Mouse (Mus musculus) heart, postnatal 4 days (tissue): ENCODE data around the gene Ncoa5. TPM values are rescaled to one million over a fixed set of nuclear protein-coding genes. Genes with fewer than 3 reads are reported as not detected.
A peak's percentile ranks its signal among the peaks of the same experiment; 100 is the strongest.

ENCODE experiments used
- DNase-seq: peaks from one replicate; pipeline ENCODE4 v3.0.0; 2021
- total RNA-seq, 2 experiments: library from RNA; stranded (reverse); gene quantifications; 2 replicates each; pipeline ENCODE4 v1.2.3; 2021

The Ncoa5 gene
- total RNA-seq, 2 experiments from 2014 or later, result 29.1 to 30.2 TPM

DNA sequence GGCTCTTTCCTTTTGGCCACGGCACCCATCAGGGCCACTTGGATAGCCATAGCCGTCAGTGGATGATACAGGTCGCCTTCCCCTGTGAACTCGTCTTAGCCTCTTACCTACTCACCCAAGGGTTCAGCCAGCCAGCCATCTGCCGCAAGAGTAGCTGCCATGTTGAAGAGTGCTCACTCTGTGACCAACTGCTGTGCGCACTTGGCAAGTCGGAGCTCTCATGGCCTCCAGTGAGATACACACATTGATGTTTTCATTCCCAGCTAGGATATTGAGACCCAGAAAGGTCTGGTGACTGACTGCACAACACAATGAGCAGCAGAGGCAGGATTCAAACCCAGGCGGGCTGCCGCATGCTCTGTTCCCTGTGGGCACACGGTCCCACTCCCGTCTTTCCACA, 40.5 kb downstream of the Ncoa5 start:
- no peak for DNase-seq

DNA sequence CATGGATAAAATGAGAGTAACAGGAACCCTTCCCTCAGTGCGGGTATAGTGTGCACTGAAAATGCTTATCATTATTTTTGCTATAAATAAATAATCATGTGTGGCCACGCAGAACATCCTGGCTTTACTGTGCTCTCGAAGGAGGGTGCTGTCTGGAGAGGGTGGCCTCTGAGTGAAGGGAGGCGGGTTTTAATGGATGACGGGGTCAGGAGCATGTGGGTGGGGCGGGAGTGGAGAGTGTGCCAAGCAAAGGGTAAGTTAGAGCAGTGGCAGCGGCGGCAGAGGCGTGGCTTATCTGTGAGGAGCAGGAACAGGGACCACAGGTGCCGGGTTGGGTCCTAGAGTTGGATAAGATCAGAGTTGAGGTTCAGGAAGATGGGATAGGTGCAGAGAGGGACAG, 42.9 kb downstream of the Ncoa5 start:
- no peak for DNase-seq

DNA sequence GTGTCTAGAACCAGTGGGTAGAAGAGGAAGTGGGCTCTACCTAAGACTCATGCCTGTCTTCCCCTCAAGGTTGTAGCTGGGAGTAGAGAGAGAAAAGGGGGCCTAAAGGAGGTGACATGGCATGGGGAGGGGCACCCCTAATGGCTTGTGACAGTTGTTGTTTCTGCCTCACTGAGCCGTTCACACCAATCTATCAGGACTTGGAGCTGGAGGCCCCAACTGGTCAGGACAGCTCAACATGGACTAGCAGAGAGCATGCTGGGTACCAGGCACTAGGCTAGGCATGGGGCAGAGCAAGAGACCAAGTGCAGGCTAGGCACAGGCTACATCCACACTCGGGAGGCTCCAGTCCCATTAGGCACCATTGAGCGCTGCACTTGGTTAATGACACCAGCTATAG, 43.6 kb downstream of the Ncoa5 start:
- no peak for DNase-seq

GRCm38 (mm10) chr2:164988777-164989176, 45.9 kb downstream of the Ncoa5 start:
- no peak for DNase-seq

GRCm38 (mm10) chr2:164986371-164987027, 48.2 kb downstream of the Ncoa5 start:
- no peak for DNase-seq

GRCm38 (mm10) chr2:164985962-164986361, 48.7 kb downstream of the Ncoa5 start:
- DNase-seq, result no peak

DNA sequence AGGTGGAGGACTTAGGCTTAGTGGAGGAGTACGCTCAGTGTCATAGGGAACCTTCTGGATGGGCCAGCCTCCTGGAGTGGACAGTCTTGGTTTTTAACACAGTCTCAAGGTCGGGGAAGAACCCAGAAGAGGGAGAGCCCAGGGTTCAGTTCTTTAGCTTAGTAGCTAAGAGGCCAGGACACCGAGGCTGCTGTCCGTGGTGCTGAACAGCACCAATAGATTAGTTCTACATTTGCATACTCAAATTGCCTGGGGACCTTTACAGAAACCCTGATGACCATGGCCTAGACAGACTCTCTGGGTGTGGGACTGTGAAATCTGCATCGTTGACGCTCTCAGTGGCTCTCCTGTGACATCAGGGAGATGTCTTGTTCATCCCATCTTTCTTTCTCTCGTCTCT, 54.9 kb downstream of the Ncoa5 start:
- DNase-seq, result peak; percentile 76

- DNase-seq, result no peak
Observed at GRCm38 (mm10) chr2:164975611-164976010, 59.1 kb downstream of the Ncoa5 start.

- no peak for DNase-seq
Observed at GRCm38 (mm10) chr2:164972646-164973045, 62.0 kb downstream of the Ncoa5 start.

GRCm38 (mm10) chr2:164970631-164971196, 64.0 kb downstream of the Ncoa5 start:
- no peak for DNase-seq

GRCm38 (mm10) chr2:164969348-164969781, 65.3 kb downstream of the Ncoa5 start:
- DNase-seq, result no peak

DNA sequence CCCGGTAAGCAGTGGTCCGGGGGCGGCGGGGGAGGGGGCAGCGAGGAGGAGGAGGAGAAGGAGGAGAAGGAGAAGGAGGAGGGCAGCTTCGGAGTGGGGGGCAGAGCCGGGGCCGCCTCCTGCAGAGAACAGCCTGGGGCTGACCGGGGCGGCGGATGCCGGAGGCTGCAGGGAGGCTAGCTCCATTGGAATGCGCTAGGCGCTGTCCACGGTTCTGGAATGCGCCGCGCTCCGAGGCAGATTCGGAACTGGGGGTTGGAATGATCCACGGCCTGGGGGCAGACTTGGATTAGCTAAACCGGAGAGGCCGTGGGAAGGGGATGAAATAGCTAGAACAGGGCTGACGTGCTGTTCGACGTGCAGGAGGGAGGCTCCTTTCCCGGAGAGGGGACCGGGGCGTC, 66.2 kb downstream of the Ncoa5 start:
- peak; percentile 89 for DNase-seq

DNA sequence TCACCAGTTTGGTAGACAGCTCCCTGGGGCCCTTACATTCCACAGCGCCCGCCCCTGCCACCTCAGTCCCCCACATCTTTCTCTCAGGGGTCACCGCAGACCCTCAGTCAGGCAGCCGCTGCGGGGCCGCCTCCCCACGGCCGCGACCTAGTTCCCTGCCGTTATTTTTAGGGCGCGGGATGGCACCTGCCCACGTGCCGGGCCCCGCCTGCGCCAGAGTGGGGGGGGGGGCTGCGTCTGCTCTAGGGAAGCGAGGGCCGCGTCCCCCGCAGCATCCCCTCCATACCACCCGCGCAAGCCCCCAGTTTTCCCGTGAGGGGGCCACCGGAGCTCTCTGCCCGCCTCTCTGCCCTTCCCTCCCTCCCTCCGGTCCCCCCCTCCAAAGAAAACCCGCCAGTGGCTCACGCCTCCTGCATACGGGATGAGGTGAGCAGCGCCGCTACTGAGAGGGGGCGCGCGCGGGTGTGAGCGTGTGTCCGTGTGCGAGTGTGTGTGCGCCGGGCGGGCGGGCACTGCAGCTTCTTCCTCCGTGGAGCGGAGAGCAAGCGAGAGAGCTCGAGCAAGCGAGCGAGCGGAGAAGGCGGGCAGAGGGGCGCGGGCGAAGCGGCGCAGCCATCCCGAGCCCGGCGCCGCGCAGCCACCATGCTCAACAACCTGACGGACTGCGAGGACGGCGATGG, 66.8 kb downstream of the Ncoa5 start:
- DNase-seq, result no peak

- no peak for DNase-seq
Observed at GRCm38 (mm10) chr2:164967193-164967592, 67.5 kb downstream of the Ncoa5 start.

DNA sequence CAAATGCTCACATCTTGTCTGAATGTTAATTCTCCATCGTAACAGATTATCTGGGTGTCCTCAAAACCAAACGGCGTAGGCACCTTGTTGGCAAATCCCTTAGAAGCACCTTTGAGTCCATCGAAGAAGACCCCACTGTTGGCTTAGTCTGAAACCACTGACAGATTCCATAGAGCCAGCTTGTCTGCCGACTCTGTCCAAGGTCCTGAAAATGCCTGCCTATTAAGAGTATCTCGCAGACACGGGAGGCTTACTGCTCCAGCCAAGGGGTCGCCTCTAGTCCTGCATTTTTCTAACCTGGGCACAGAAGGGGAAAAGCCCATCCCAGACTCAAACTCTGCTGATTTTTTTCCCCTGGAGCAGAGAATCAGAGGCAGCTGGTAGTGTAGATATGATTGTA, 68.3 kb downstream of the Ncoa5 start:
- peak; percentile 65 for DNase-seq

DNA sequence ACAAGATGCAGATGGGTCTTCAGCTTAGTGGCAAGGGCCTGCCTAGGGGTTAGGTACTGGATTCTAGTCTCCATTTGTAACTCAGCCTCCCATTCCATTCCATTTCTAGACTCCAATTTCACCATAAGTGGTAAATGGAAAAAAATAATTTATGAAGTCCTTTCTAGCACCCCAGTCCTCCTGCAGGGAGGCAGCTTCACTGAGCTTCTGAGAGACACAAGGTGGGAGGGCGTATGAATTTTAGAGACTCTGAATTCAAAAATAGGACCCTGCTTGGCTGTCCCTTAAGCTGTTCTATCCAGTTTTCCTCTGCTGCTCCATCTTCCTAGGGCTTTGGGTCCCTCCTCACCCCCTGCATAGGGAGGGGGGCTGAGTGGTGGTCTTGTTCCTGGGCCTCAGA, 69.7 kb downstream of the Ncoa5 start:
- no peak for DNase-seq

DNA sequence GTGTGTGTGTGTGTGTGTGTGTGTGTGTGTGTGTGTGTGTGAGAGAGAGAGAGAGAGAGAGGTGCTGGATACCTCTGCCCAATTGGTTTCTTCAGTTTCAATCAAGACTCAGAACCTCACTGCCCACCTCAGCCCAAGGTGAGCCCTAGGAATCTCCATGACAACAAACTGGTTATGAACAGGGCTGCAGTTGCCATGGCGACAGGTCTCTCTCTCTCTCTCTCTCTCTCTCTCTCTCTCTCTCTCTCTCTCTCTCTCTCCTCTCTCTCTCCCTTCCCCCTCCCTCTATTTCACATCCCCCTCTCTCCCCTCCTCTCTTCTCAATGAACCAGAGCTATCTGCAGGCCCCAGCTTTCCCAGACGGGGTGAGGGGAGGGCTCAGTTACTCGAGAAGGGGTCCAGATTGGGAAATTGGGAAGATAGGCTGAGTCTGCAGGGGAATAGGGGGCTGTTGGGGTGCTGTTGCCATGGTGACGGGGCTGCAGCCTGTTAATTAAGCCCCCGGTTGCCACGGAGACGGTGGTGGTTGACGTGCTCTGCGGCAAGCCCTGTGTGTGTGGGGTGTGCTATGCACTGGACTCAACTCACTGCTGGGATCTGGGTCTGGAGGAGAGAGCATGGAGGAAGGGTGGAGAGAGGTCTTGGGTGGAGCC, 70.3 kb downstream of the Ncoa5 start:
- DNase-seq, result no peak

GRCm38 (mm10) chr2:164962183-164962580, 72.5 kb downstream of the Ncoa5 start:
- DNase-seq, result no peak

DNA sequence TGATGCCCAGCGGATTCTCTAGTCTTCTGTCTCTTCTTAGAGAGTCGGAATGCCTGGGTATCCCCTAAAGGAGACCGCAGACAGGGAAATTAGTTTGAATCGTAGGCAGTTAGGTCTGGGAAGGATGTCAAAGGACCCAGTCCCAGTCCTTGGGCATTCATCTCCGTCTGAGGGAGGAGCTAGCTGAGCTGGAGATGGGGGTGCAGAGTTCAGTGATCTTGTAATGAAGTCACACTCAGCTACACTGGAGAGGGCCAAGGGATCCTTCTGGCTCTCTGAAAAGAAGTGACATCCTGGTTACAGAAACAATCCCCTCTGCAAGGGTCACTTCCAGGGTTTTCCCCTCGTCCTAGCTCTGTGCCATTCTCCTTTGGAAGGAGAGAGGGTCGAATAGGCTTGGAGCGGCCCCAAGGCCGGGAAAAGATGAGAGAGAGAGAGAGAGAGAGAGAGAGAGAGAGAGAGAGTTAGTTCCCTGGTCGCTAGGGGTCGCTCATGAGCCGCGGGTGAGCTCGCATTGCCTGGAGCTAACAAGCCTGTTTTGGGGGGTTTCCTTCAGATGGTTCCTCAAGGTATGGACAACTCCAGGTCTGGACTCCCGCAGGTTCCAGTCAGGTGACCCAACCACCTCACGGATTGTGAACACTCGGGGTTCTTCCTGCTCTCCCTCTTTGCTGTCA, 73.0 kb downstream of the Ncoa5 start:
- peak; percentile 76 for DNase-seq

GRCm38 (mm10) chr2:164960716-164961441, 73.8 kb downstream of the Ncoa5 start, which contains the start of gene Slc12a5:
Gene Slc12a5 (plus strand): TSS chr2:164960802.
- DNase-seq, result peak; percentile 46

DNA sequence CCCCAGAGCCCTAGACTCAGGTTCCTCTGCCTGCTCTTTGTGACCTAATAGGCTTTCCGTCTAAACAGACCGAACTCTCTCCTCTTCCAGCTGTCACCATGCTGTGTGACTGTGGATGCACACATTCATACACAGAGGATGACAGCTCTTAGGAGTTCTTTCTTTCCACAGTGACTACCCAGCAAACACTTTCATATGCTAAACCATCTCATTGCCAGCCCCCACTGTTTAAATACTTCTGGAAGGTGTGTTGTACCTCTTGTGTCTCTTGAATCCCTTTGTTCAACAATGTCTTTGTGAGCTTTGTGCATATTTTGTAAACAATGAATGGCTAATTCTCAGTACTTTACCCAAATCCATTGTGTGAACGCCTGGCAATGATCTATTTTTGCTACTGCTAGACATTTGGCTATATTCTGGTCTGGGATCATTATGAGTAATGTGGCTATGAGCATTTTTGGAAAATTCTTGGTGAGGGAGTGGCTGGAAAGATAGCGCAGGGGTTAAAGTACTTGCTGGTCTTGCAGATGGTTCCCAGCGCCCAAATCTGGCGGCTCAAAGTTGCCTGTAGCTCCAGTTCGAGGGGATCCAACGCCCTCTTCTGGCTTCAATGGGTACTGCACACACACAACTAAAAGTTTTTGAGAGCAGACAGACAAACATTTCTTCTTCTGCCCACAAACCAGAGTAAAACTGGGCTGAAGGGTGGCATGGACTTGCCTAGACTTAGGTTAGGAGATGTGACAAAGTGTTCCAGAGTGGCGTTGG, 76.9 kb downstream of the Ncoa5 start:
- no peak for DNase-seq
